Mouse (Mus musculus): ENCODE measurements around the gene Col6a2.

- TF ChIP-seq GATA1 (IDR thresholded peaks at IDR 0.05; ENCODE audit: borderline replicate concordance, low read length) (no peak), FLI1 (IDR thresholded peaks at IDR 0.05; ENCODE audit: low read length) (no peak)
Observed at GRCm38 (mm10) chr10:76667197-76667805, 43.9 kb upstream of the Col6a2 start.
